Mouse (Mus musculus) adrenal gland, postnatal 14 days (tissue): ENCODE measurements around the gene Ubald1. TPM values are rescaled to one million over a fixed set of nuclear protein-coding genes. Genes with fewer than 3 reads are reported as not detected.

Source experiments
- DNase-seq: peaks from one replicate; pipeline ENCODE4 v3.0.0; 2021; ENCODE audit warnings: mixed read lengths
- total RNA-seq: library from RNA; stranded (reverse); gene quantifications from 2 replicates; pipeline ENCODE4 v1.2.3, GENCODE M21; 2021

Gene Ubald1
- total RNA-seq, 1 experiment from 2014 or later: 36.9 TPM

DNA sequence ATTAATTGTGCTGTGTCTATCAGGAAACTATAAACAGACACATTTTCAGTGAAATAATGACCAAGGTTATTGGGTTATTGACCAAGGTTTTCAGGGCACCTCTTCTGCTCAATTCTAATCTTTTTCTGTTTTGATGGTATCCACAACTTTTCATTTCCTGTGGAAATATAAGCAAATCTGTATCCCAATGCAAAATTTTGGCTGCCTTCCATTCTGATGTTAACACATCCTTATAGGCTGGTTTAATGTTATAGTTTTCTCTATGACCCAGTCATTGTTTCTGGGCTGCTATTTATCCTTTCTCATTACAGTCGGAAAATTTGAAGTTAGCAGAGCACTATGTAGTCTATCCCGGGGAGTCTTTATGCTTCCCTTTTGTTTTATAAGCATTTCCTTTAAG is 19.6 kb upstream of the Ubald1 start:
- no peak for DNase-seq

DNA sequence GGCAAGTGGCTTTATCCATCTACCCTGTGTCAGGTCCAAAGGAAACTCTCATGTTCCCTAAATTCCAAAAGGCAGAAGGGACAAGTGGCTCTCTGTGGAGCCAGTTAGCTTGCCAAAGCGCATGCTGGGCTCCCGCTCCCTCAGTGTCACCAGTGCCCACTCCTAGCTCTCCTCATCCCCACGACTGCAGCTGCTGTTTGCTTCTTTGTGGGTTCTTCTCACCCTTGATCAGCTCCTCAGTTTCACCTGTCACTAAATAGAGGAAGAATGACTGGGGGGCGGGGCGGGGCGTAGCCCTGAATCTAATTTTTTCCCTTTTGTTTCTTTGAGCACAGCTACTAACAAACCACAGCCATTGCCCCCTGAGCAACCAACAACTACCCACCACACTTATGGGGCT is 18.8 kb upstream of the Ubald1 start:
- no peak for DNase-seq

DNA sequence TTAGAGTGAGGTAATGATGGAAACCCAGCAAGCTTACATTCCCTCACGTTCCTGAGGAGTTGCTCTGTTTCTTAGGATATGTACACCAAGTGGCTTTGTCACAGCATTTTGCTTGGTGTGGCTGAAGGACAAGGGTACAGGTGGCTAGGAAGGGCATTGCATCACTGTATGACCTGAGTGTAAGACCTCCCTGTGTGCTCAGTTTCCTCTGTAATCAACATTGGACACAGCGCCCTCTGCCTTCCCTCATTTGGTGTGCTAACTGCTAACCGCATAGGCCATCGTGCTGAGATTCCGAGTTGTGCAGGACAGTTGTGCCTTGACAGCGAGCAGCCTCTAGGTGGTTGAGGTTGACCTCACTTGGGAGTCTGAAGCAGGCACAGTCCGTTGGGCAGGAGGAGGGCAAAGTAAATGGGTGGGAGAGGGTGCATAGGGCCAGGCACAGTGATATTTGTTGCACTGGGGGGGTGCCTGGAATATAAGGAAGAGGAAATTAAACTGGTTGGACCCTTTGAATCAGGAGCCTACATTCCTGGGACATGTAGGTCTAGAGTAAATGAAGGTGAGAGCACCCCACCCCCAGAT is 17.1 kb upstream of the Ubald1 start:
- no peak for DNase-seq

DNA sequence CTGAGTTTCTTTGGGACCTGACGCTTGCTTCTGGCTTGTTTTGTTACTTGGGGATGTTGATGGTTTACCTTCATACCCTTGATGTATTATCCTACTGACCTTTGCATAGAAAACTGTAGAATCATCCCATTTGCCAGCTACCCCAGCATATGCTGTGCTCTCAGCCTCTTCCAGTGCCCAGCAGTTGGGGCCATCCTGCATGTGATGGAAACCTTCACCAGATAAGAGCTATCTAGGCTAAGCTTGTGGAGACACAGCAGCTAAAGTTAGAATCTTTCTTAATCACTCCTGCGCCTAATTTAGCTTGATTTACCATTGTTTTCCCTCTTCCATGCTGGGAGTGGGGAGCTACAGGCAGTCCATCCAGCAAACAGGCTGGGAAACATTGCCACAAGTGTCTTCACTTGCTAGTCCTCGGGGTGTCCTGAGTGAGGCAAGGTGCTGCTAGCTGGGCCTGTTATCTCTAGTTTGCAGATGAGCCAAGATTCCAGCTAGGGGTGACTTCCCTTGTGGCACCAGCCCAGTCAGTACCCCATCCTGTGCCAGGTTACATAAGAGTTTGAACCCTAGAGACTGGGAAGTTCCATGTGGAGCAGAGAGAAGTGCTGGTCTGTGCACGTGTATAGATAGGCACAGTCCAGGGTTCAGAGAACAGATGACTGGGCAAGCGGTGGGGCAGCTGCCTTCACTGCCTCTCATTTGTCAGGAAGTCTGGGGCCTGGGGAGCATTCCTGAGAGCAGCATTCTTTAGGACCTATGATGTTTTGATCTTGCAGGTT is 16.3 kb upstream of the Ubald1 start:
- DNase-seq: peak; percentile 57

DNA sequence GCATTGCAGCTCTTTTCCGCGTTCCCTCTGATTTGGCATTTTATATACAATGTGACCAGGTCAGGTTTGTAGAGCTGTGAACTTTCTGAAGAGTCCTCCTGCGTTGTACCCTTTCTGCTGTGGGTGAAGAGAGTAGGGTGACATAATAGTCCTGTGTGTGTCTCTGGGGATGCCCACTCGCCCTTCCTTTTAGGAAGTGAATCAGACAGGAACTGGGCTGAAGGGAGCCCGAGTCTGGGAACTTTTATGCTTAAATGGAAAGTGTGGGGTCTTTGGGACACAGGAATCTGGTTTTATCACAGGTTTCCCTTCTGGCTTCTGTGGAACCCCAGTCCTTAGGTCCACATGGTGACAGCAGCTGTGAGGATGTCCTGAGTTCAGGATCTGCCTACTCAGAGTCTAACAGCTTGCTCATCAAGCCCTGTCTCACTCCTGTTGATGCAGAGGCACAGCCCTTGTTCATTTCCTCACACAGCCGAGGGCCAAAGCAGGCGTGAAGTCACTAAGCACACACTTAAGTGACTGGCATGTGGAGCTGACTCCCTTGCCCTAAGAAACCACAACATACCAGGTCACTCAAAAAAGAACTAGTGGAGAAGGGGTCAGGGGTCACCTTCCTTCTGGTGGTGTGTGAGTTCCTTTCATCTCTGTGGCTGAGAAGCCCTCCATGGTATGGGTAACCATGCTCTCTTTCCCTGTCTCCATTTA is 14.2 kb upstream of the Ubald1 start:
- no peak for DNase-seq

DNA sequence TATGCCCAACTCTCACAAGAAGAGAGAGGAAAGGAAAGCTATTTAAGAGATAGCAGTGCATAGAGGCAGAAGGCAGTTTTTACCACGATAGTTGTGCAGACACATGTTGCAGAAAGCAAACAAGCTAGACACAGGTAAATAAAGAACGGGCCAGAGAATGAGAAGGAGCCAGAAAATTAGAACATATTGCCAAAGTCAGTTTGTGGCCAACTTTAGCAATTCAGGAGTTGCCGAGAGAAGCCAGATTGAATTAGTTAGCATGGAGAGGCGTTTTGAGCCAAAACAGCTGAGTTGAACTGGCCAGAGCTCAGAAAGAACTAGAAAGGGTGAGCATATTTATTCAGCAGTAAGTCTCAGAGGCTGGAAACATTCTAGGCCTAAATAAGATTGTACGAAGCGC is 12.1 kb upstream of the Ubald1 start:
- DNase-seq: no peak

DNA sequence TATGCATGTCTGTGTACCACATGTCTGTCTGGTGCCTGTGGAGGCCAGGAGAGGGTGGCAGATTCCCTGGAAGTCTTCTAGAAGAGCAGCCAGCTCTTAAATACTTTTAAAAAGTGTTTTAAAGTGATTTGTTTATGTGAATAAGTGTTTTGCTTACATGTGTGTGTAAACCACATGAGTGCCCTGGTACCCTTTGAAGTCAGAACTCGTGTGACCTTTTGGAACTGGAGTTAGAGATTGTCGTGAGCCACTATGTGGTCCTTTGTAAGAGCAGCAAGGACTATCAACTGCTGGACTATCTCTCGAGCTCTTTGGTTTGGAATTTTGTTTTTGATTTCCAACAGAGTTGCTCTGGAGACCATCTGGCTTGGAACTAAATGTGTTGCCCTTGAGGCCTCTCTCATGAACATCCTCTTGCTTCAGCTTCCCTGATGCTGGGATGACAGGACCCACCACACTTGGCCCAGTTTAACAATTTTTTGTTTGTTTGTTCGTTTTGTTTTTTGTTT is 10.1 kb upstream of the Ubald1 start:
- DNase-seq: no peak

DNA sequence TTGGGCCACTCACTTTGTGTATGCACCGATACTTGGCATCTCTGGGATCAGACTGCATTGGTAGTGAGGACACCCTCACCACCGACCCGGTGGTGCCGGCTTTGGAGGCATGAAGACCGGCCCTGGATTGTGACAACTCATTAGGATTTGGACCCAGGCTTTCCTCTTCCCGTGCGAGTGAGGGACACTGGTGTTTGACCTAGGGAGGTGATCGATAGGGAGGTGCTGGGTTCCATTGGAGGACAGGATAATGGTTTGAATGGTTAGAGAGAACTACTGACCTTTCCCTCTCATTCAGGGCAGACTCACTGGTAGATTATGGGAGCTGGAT is 6.5 kb upstream of the Ubald1 start:
- no peak for DNase-seq

DNA sequence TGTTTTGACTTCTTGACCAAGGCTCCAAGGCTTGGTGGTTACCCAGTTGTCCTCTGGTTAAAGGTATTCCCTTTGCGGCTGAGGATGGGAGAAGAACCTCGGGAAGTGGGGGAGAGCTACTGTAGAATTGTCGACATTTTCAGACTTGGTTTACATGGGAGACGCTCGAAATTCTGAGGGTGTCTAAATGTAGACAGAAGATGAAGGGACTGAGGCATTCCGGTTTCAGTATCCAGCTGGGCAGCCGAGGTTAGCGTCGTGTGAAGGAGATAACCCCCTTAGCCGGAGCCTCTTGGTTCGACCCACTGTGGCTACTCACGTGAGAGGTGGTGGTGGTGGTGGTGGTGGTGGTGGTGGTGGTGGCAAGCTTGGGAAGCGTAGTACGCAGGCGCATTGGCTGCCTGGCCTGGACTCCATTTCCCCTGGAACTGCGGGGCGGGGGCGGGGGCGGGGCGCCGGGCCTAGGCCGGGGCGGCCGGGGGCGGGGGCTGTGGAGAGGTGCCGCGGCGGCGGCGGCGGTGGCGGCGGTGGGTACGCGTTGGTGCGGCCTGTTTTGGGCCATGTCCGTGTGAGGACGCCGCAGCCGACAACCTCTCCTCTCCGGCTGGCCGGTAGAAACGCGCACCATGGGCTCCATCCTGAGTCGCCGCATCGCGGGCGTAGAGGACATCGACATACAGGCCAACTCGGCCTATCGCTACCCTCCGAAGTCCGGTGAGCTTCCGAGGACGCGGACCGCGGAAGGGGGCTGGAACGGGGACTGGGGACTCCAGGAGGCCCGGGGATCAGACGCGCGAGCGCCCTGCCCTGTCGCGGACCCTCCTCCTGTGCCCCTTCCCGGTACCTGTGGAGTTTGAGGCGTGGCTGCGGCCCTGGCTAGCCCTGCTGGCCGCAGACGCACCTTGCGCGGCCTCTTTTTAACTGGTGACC is 5.9 kb upstream of the Ubald1 start, which contains the start of gene Mgrn1:
Mgrn1 (plus strand) TSS at position 490 of the 930 bp plus-strand sequence.
- DNase-seq: peak; percentile 94

DNA sequence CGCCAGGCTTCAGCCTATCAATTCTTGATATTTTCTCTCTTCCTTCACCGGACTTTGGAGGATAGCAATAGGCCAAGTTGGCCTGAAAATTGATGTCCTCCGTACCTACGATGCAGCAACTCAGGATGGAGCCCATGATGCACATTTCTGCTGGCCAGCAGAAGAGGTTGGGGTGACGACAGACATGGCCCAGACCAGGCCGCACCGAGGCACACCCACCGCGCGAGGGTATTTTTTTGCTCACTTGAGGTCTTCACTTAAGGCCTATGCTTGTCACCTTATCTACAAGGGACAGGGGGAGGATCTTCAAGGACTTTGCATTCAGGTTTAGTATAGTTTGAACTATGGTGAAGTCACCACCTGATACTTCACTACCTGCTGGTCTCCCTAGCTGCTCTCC is 4.8 kb upstream of the Ubald1 start:
- no peak for DNase-seq

DNA sequence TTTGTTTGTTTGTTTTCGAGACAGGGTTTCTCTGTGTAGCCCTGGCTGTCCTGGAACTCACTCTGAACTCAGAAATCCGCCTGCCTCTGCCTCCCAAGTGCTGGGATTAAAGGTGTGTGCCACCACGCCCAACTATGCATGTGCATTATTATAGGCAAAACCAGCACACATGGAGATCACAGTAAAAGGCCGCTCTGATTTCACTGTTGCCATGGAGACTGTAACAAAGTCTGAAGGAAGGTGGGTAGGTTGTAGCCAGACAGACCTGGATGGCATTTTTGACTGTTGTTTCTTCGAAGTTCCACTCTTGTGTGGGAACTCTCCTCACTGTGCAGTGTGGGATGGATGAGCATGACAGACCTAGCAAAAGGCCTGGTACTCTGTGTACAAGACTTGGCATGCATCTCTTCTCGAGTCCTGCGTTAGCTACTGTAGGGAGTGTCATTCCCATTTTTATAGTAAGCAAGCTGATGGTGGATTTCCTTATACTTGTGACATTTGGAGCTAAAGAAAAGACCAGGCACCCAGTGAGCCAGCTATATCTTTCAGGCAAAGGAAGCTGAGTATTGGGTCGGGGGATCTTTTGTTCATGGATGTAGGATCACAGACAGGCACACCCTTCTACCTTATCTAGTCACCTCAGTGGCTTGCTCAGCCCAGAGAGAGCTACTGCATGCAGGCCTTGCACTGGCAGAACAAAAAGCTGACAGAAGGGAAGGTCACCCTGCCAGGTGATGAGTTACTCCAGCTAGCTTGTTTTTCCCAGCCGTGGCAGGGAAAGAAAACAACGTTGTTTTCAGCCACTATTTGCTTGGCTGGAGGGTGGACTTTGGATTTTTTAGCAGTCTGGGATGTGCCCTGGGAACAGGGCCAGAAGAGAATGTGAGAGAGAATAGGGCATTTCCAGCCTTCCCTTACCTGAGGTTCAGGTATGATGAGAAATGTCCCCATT is 1.6 kb upstream of the Ubald1 start:
- DNase-seq: no peak

DNA sequence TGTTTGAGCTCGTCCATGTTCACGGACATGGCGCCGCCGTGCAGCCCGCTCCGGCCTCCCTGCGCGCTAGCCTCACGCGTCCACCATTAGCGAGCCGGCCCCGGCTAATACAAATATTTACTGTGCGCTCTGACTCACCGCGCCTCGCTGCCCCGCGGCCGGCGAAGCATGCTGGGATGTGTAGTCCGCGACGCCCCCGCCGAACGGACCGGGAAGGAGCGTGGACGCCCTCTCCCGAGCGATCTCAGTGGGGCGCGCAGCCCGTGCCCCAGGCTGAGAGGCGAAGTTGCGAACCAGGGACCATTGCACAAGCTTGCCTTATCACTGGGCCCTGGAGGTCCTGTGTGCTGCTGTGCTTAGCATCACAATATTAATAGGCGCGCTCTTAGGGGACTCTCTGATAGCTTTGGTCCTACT is 399 bp downstream of the Ubald1 start:
- peak; percentile 94 for DNase-seq

DNA sequence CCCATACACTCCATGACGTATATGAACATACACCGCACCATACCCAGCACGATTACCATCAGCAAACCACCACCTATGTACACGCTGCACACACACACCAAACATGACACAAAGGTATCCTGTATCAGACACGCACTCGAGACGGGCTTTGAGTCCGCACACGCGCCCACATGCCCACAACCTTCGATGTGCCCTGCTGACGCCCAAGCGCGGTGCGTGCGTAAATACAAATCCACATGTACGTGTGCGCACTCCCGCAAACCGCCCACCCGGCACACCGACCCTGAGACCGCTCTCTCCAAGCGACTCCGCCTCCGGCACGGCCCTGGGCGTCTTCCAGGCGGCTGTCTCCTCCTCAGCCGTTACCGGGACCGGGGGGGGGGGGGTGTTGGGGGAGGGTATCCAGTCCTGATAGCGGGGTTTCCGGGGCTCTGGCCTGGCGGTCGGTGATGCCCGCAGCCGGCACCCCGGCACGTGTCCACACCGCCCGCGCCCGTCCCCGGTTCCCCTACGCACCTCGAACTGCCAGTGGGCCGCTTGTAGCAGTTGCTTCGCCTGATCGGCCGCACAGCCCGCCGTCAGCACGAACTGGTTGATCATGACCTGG is 911 bp downstream of the Ubald1 start:
- DNase-seq: peak; percentile 72

DNA sequence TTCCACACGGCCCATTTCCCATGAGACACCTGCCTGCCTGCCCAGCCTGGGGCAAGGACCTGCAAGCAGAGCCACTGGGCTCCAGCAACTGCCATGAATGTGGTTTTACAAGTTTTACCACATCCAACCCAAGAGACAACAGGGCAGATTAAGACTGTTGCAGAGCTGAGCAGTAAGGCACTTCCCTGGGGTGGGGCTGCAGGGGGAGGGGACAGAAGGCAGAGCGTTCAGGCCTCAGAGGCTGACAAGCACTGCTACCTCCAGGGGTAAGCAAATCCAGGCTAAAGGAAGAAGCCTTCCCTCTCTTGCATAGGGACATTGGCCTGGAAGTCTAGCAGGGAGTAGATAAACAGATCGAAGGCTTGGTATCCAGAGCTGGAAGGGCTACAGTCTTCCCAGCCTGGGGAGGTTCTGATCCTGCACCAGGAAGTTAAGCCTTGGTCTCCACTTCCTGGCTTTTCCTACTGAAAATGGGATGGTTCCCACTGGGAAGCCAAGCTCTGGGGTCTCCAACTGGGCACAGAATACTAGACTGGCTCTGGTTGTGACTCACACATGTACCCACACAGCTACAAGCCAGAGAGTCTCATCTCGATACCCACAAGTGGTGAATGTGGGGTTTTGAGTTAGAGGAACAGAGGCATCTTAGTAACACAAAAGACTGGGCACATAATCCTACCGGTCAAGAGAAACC is 1.8 kb downstream of the Ubald1 start:
- peak; percentile 43 for DNase-seq

DNA sequence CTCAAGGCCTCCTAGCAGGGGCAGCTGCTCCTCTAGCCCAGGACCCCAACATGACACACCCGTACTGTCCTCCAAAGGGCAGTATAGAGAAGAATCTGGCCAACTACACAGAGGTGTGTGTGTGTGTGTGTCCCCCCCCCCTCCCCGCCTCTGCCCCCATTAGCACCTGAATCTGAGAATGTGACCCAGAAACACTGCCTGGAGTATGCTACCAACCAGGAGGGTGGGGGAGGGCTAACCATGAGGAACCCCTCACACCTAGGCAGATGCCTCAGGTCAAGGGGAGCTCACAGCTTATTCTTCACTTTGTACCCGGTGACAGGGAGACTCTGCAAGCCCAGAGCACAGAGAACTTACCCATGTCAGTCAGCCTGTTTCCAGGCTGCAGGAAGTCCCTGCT is 2.4 kb downstream of the Ubald1 start:
- DNase-seq: no peak

DNA sequence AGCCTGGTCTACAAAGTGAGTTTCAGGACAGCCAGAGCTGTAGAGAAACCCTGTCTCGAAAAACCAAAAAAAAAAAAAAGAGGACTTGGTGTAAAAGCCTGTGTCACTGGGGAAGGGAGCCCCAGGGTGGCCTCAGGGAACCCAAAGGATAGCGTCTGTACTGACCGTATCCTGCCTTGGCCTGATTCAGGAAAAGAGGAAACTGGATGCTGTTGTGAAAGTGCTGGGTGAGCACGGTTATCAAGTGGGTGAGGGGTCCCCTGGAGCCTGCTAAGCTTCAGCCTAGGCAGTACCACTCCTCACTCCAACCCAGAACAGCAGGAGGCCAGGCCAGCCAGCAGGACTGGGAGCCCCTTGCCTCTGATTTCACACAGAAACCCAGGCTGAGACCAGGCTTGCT is 2.9 kb downstream of the Ubald1 start:
- DNase-seq: no peak

DNA sequence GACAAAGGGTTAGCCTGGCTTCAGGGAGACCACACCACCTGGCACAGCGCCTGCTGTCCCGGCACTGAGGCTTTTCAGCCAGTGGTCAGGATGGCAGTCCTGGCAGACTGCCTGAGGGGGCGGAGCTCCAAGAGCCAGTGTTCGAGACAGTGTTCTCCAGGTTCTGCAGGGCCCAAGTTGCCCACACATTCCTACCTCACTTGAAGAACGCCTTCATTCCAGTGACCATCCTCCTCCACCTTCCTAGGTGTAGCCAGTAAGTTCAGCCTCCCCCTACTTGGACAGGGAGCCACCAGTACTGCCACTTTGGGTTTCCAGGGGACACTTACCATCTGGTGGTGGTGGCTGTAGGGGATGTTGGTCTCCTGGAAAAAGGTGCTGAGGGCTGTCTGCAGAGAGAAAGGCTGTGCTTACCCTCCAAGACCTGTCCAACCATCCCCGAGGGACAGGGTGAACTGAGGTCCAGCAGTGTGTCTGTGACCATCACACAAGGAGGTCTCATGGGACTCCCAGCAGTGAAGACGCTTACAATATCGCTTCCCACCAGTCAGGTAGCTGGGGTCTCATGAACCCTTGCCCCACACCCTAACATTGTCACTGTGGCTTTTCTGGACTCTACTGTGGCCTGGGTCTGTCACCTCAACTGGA is 4.0 kb downstream of the Ubald1 start:
- DNase-seq: peak; percentile 84

DNA sequence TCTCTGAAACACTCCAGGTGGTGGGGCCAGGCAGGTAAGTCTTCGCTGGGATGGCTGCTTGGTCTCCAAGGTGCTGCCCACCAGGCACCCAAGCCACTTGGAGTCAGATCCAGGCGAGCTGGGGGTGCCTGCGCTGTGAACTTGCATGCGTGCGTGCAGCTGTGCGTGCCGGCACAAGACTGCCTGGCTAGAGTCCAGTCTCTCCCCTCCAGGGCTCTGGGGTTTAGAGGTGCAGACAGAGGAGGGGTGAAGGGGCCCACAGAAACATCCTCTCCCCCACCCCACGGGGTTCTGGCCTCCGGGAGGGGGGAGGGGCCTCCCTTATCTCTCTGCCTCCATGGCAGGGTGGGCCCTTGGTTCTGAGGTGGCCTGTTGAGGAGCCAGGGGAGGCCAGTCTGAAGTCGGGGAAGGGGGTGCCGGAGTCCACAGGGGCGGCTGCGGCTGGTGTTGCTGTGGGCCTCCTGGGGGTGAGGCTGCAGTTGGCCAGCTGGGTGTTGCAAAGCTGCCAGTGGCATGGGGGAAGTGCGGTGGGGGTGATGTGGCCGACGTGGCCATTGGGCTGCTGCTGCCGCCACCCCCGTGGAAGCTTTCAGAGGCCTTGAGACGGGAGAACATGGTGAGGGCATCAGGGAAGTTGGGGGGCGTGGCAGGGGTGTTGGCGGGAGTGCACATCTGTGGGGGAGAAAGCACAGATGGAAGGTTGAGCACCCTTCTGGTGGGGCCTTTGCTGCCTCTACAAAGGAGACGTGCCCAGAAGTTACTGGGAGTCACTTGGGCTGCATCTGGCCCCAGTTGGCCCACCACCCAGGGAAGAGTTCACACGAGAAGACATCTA is 4.7 kb downstream of the Ubald1 start:
- DNase-seq: no peak
